Mouse (Mus musculus) C2C12 (cell line): ENCODE measurements around the gene Spdef.

Source experiments
- CEBPB ChIP-seq: IDR thresholded peaks from one replicate; pipeline ENCODE4 v1.6.1; 2011; ENCODE audit warnings: low read depth, mild to moderate bottlenecking, control low read depth, moderate library complexity
- CTCF ChIP-seq: IDR thresholded peaks from one replicate; pipeline ENCODE4 v1.5.1; 2011; ENCODE audit not compliant: control insufficient read depth, insufficient read depth, insufficient read length
- MAX ChIP-seq: IDR thresholded peaks from one replicate; pipeline ENCODE4 v1.6.1; 2011; ENCODE audit warnings: mild to moderate bottlenecking, control low read depth
- MYOD1 ChIP-seq: IDR thresholded peaks from one replicate; pipeline ENCODE4 v1.6.1; 2011; ENCODE audit warnings: low read depth; ENCODE audit not compliant: control insufficient read depth, insufficient read length
- MYOG ChIP-seq: IDR thresholded peaks from one replicate; pipeline ENCODE4 v1.6.1; 2011; ENCODE audit not compliant: control insufficient read depth, insufficient read length; ENCODE audit errors: extremely low read depth
- USF1 ChIP-seq: IDR thresholded peaks from one replicate; pipeline ENCODE4 v1.6.1; 2011; ENCODE audit warnings: low read depth, mild to moderate bottlenecking, control low read depth, moderate library complexity

- TF ChIP-seq CTCF (no peak), MYOG (no peak), MYOD1 (no peak), MAX (no peak), USF1 (no peak), CEBPB (no peak)
Observed at GRCm38 (mm10) chr17:27684886-27685549, 43.7 kb downstream of the Spdef start.
